Mouse (Mus musculus): ENCODE results near the gene Dhx40.

- no peak for TF ChIP-seq CTCF (IDR thresholded peaks at IDR 0.05; ENCODE audit: insufficient read depth, low read length)
- no peak for TF ChIP-seq POLR2A (IDR thresholded peaks at IDR 0.05; ENCODE audit: borderline replicate concordance, extremely low read depth, low read depth, low read length)
Measured at GRCm38 (mm10) chr11:86822531-86822930, 15.0 kb upstream of the Dhx40 start.
